Mouse (Mus musculus) common myeloid progenitor, adult 5-6 weeks (primary cell): ENCODE data around the gene Rsf1. TPM values are rescaled to one million over a fixed set of nuclear protein-coding genes. Genes with fewer than 3 reads are reported as not detected.
A peak's percentile ranks its signal among the peaks of the same experiment; 100 is the strongest.

Experiments used
- ATAC-seq: replicated peaks from 2 replicates; pipeline ENCODE4 v1.8.0; 2016; ENCODE audit warnings: low read depth, mild to moderate bottlenecking, moderate TSS enrichment, inconsistent platforms; ENCODE audit not compliant: poor library complexity, severe bottlenecking
- total RNA-seq: library from RNA; stranded (forward); fragments of 200-1000, 187-1606 nt; gene quantifications from 2 replicates; pipeline ENCODE4 v1.2.3, GENCODE M21; 2017

The Rsf1 gene
- total RNA-seq, 1 experiment from 2014 or later = 54.9 TPM

GRCm38 (mm10) chr7:97720109-97720508 is 140.4 kb downstream of the Rsf1 start:
- no peak for ATAC-seq

GRCm38 (mm10) chr7:97722278-97722918 is 142.7 kb downstream of the Rsf1 start:
- no peak for ATAC-seq

GRCm38 (mm10) chr7:97723646-97724538 is 144.2 kb downstream of the Rsf1 start:
- ATAC-seq = no peak

- ATAC-seq = no peak
These were observed 145.7 kb downstream of the Rsf1 start for GRCm38 (mm10) chr7:97725401-97725800.

- ATAC-seq = no peak
These were observed 146.4 kb downstream of the Rsf1 start for GRCm38 (mm10) chr7:97726080-97726479.

GRCm38 (mm10) chr7:97726778-97727177 is 147.1 kb downstream of the Rsf1 start:
- no peak for ATAC-seq

GRCm38 (mm10) chr7:97728666-97729614 is 149.3 kb downstream of the Rsf1 start:
- no peak for ATAC-seq

- no peak for ATAC-seq
These were observed 150.7 kb downstream of the Rsf1 start for GRCm38 (mm10) chr7:97730427-97730826.

GRCm38 (mm10) chr7:97733606-97734005 is 153.9 kb downstream of the Rsf1 start:
- ATAC-seq = no peak

- ATAC-seq = no peak
These were observed 155.3 kb downstream of the Rsf1 start for GRCm38 (mm10) chr7:97735021-97735420.

GRCm38 (mm10) chr7:97735886-97736420 is 156.3 kb downstream of the Rsf1 start:
- ATAC-seq = no peak

GRCm38 (mm10) chr7:97737256-97737637 is 157.6 kb downstream of the Rsf1 start:
- no peak for ATAC-seq

- peak; percentile 77 for ATAC-seq
These were observed 158.2 kb downstream of the Rsf1 start, which contains the start of gene Aqp11 for GRCm38 (mm10) chr7:97737638-97738456. Gene Aqp11, minus strand, starts transcription at chr7:97738289.

- ATAC-seq = peak; percentile 19; the same call in 1 of the 2 replicates
These were observed 161.3 kb downstream of the Rsf1 start for GRCm38 (mm10) chr7:97740948-97741347.

GRCm38 (mm10) chr7:97741756-97742291 is 162.1 kb downstream of the Rsf1 start:
- peak; percentile 12; the same call in 1 of the 2 replicates for ATAC-seq
